Mouse (Mus musculus): Measurements from ENCODE around the gene Ly86. TPM values are rescaled to one million over a fixed set of nuclear protein-coding genes. Genes with fewer than 3 reads are reported as not detected.

Ly86 gene
- total and polyA plus RNA-seq, 3 experiments: not detected

GRCm38 (mm10) chr13:37399340-37399739 lies 54.3 kb downstream of the Ly86 start:
- no peak for TF ChIP-seq TCF12 (IDR thresholded peaks at IDR 0.05; ENCODE audit: low read depth, low read length)
- no peak for TF ChIP-seq MAX (IDR thresholded peaks at IDR 0.05; ENCODE audit: low read length)
- TF ChIP-seq ZNF384 (IDR thresholded peaks at IDR 0.05; ENCODE audit: low read depth, low read length): no peak
- no peak for TF ChIP-seq SIN3A (IDR thresholded peaks at IDR 0.05; ENCODE audit: low read length)
- TF ChIP-seq ETS1 (IDR thresholded peaks at IDR 0.05; ENCODE audit: low read depth, low read length): no peak
- no peak for TF ChIP-seq ZC3H11A (IDR thresholded peaks at IDR 0.05; ENCODE audit: low read depth, low read length)
- TF ChIP-seq ELF1 (IDR thresholded peaks at IDR 0.05; ENCODE audit: low read depth, low read length): no peak
- TF ChIP-seq BHLHE40 (IDR thresholded peaks at IDR 0.05; ENCODE audit: borderline replicate concordance, low read depth, low read length): no peak
- no peak for TF ChIP-seq MYB (IDR thresholded peaks at IDR 0.05; ENCODE audit: low read depth, low read length)
- TF ChIP-seq E2F4 (IDR thresholded peaks at IDR 0.05; ENCODE audit: borderline replicate concordance, low read depth, low read length): no peak
- no peak for TF ChIP-seq USF2 (IDR thresholded peaks at IDR 0.05; ENCODE audit: borderline replicate concordance in 1 of 2, insufficient read depth in 1 of 2, low read depth in 1 of 2, low read length in 2 of 2)
- TF ChIP-seq HCFC1 (IDR thresholded peaks at IDR 0.05; ENCODE audit: low read depth, low read length): no peak
- TF ChIP-seq CHD2 (IDR thresholded peaks at IDR 0.05; ENCODE audit: low read length): no peak
- no peak for TF ChIP-seq RAD21 (IDR thresholded peaks at IDR 0.05; ENCODE audit: low read depth, low read length)
- no peak for TF ChIP-seq GABPA (IDR thresholded peaks at IDR 0.05; ENCODE audit: low read depth, low read length)
- no peak for TF ChIP-seq SMC3 (IDR thresholded peaks at IDR 0.05; ENCODE audit: low read depth, low read length)
- TF ChIP-seq ZMIZ1 (IDR thresholded peaks at IDR 0.05; ENCODE audit: low read depth, low read length): no peak
- no peak for TF ChIP-seq UBTF (IDR thresholded peaks at IDR 0.05; ENCODE audit: borderline replicate concordance, insufficient read depth, low read depth, low read length)
- no peak for TF ChIP-seq RCOR1 (IDR thresholded peaks at IDR 0.05; ENCODE audit: low read depth, low read length)
- no peak for TF ChIP-seq ZKSCAN1 (IDR thresholded peaks at IDR 0.05; ENCODE audit: low read depth, low read length)
- Histone ChIP-seq H3K4me1 (ENCODE audit: control insufficient read depth in 1 of 2, insufficient read depth in 2 of 2, low read length in 2 of 2) (no peaks in the 10 kb centered on the region), H3K27me3 (ENCODE audit: control insufficient read depth in 1 of 2, insufficient read depth in 2 of 2, low read length in 2 of 2) (no peaks in the 10 kb centered on the region; a peak in 1 of 4 replicates), H3K79me2 (ENCODE audit: control insufficient read depth, insufficient read depth, low read length, poor library complexity) (no peaks in the 10 kb centered on the region), H3K9me3 (replicated peaks; ENCODE audit: insufficient read depth, low read length) (no peaks in the 10 kb centered on the region), H3K4me3 (ENCODE audit: control insufficient read depth in 1 of 2, insufficient read depth in 1 of 2, low read depth in 2 of 2, low read length in 2 of 2) (no peak overlapping the region), H3K27ac (ENCODE audit: control insufficient read depth, low read depth, low read length) (no peak overlapping the region), H3K9ac (ENCODE audit: control insufficient read depth, low read depth, low read length, poor library complexity, severe bottlenecking) (no peak overlapping the region), H3K36me3 (ENCODE audit: control insufficient read depth in 1 of 2, insufficient read depth in 2 of 2, low read length in 2 of 2) (no peaks in the 10 kb centered on the region)
- no peak for DNase-seq (ENCODE audit: low read depth, low spot score)

DNA sequence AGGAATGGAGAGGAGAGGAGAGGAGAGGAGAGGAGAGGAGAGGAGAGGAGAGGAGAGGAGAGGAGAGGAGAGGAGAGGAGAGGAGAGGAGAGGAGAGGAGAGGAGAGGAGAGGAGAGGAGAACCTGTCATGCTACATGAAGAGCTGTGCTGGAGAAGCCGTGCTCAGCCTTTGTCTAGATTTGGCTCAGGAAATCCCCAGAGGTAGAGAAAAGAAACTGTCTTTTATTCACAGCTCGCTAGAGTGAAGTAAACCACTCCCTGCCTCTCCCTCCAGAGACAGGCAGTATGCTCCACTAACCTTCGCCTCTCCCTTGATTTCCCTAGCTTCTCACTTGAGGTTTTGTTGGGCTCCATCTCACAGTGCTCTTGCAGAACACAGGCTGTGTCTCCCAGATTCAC lies 57.4 kb downstream of the Ly86 start:
- no peak overlapping the region for H3K27ac ChIP-seq (ENCODE audit: control insufficient read depth, low read depth, low read length)
- DNase-seq (ENCODE audit: low read depth, low spot score): no peak
- no peaks in the 10 kb centered on the region for H3K79me2 ChIP-seq (ENCODE audit: control insufficient read depth, insufficient read depth, low read length, poor library complexity)
- no peak overlapping the region for H3K9ac ChIP-seq (ENCODE audit: control insufficient read depth, low read depth, low read length, poor library complexity, severe bottlenecking)
- no peaks in the 10 kb centered on the region for H3K4me1 ChIP-seq (ENCODE audit: control insufficient read depth in 1 of 2, insufficient read depth in 2 of 2, low read length in 2 of 2)
- no peaks in the 10 kb centered on the region for H3K36me3 ChIP-seq (ENCODE audit: control insufficient read depth in 1 of 2, insufficient read depth in 2 of 2, low read length in 2 of 2)
- H3K27me3 ChIP-seq (ENCODE audit: control insufficient read depth in 1 of 2, insufficient read depth in 2 of 2, low read length in 2 of 2): no peaks in the 10 kb centered on the region; a peak in 1 of 4 replicates
- H3K9me3 ChIP-seq (replicated peaks; ENCODE audit: insufficient read depth, low read length): no peaks in the 10 kb centered on the region
- no peak overlapping the region for H3K4me3 ChIP-seq (ENCODE audit: control insufficient read depth in 1 of 2, insufficient read depth in 1 of 2, low read depth in 2 of 2, low read length in 2 of 2)
- TF ChIP-seq MYC (IDR thresholded peaks at IDR 0.05; ENCODE audit: low read depth, low read length) (no peak), POLR2AphosphoS5 (IDR thresholded peaks at IDR 0.05; ENCODE audit: borderline replicate concordance, low read depth, low read length) (no peak), E2F4 (IDR thresholded peaks at IDR 0.05; ENCODE audit: borderline replicate concordance, low read depth, low read length) (no peak), MEF2A (IDR thresholded peaks at IDR 0.05; ENCODE audit: extremely low read depth, insufficient replicate concordance, low read depth, low read length, poor library complexity, severe bottlenecking) (no peak)

Measured in MEL (cell line).